Mouse (Mus musculus): Measurements from ENCODE around the gene Gprc5c.

GRCm38 (mm10) chr11:114844464-114845220, 6.3 kb upstream of the Gprc5c start:
- no peak for TF ChIP-seq ZMIZ1 (IDR thresholded peaks at IDR 0.05; ENCODE audit: low read depth, low read length)
- no peak for TF ChIP-seq USF1 (IDR thresholded peaks at IDR 0.05; ENCODE audit: low read depth, low read length)
- no peak for TF ChIP-seq CTCF (conservative IDR thresholded peaks at IDR 0.05 in 1 of 2, IDR thresholded peaks at IDR 0.05 in 1 of 2; ENCODE audit: low read depth in 2 of 2, low read length in 2 of 2)
- TF ChIP-seq BHLHE40 (IDR thresholded peaks at IDR 0.05; ENCODE audit: low read depth, low read length) = no peak
- TF ChIP-seq IRF4 (IDR thresholded peaks at IDR 0.05; ENCODE audit: low read depth, low read length) = no peak
